9 mouse cellular contexts compared by ENCODE assay signal in genomic region chr14:34540685-34541162, GRCm38 (mm10). TPM values are rescaled to one million over a fixed set of nuclear protein-coding genes. Genes with fewer than 3 reads are reported as not detected.
DNase-seq lines count a peak whose midpoint lies in the region; ATAC-seq and TF ChIP-seq lines count a peak whose summit lies in the region.
"Had no signal": no experiment of that assay in that cellular context is flagged by ENCODE, and none has a peak within 500 bp of the region (broad histone marks: within the 10 kb centered on the region; RNA-seq: fewer than 3 reads in every experiment).

No protein-coding gene starts in this region.

- H3K36me3 ChIP-seq in forebrain, embryonic 16.5 days (ENCODE audit: control insufficient read depth, insufficient read depth): no peaks in the 10 kb centered on the region
- H3K36me3 ChIP-seq in hindbrain, embryonic 16.5 days (ENCODE audit: control insufficient read depth, insufficient read depth, low read length): no peaks in the 10 kb centered on the region
- H3K36me3 ChIP-seq in lung, embryonic 15.5 days: no peaks in the 10 kb centered on the region
- no peaks in the 10 kb centered on the region for H3K36me3 ChIP-seq in stomach, postnatal 0 days (ENCODE audit: control insufficient read depth, insufficient read depth, low read length)

- H3K9me3 ChIP-seq in forebrain, embryonic 16.5 days (ENCODE audit: control insufficient read depth, low read length): no peaks in the 10 kb centered on the region
- no peaks in the 10 kb centered on the region for H3K9me3 ChIP-seq in hindbrain, embryonic 16.5 days (ENCODE audit: control insufficient read depth, low read length)
- no peaks in the 10 kb centered on the region for H3K9me3 ChIP-seq in lung, embryonic 15.5 days
- H3K9me3 ChIP-seq in stomach, postnatal 0 days (ENCODE audit: control insufficient read depth, low read length): no peaks in the 10 kb centered on the region

- H3K27ac ChIP-seq in forebrain, embryonic 16.5 days (ENCODE audit: low read length): no peak overlapping the region
- no peak overlapping the region for H3K27ac ChIP-seq in hindbrain, embryonic 16.5 days (ENCODE audit: low read depth, low read length)
- H3K27ac ChIP-seq in lung, embryonic 15.5 days: peak overlapping the region; percentile 69
- peak overlapping the region; percentile 88 for H3K27ac ChIP-seq in stomach, postnatal 0 days (replicated peaks)

- H3K9ac ChIP-seq in forebrain, embryonic 16.5 days (replicated peaks; ENCODE audit: low read depth, low read length): no peak overlapping the region
- H3K9ac ChIP-seq in hindbrain, embryonic 16.5 days (ENCODE audit: low read depth, low read length): no peak overlapping the region
- no peak overlapping the region for H3K9ac ChIP-seq in lung, embryonic 15.5 days
- H3K9ac ChIP-seq in stomach, postnatal 0 days (ENCODE audit: low read length): peak overlapping the region; percentile 18; the same call in 1 of the 2 replicates

- no peak overlapping the region for H3K4me2 ChIP-seq in forebrain, embryonic 16.5 days (ENCODE audit: low read length)
- H3K4me2 ChIP-seq in hindbrain, embryonic 16.5 days (ENCODE audit: low read length): peak overlapping the region; percentile 5; the same call in 1 of the 2 replicates
- H3K4me2 ChIP-seq in lung, embryonic 15.5 days: peak overlapping the region; percentile 25
- peak overlapping the region; percentile 39 for H3K4me2 ChIP-seq in stomach, postnatal 0 days (replicated peaks; ENCODE audit: low read depth)

- H3K4me3 ChIP-seq in forebrain, embryonic 16.5 days (replicated peaks; ENCODE audit: low read length): no peak overlapping the region
- H3K4me3 ChIP-seq in hindbrain, embryonic 16.5 days (ENCODE audit: low read length): no peak overlapping the region
- H3K4me3 ChIP-seq in lung, embryonic 15.5 days: no peak overlapping the region
- H3K4me3 ChIP-seq in stomach, postnatal 0 days (ENCODE audit: low read depth, low read length): 0 out of 2 replicates have a peak overlapping the region, but pooled peaks have one; percentile 8

- TF ChIP-seq EP300 in stomach, postnatal 0 days (optimal IDR thresholded peaks at IDR 0.05): no peak

- peak; percentile 38 for ATAC-seq in forebrain, embryonic 16.5 days
- no peak for ATAC-seq in hindbrain, embryonic 16.5 days
- peak; percentile 78 for ATAC-seq in lung, embryonic 15.5 days (ENCODE audit: borderline replicate concordance, extremely low read depth, low FRiP score, low TSS enrichment)
- ATAC-seq in stomach, postnatal 0 days (ENCODE audit: low FRiP score, low TSS enrichment): peak; percentile 82

- H3K27me3 ChIP-seq in forebrain, embryonic 16.5 days (replicated peaks; ENCODE audit: control insufficient read depth, insufficient read depth, low read length): no peaks in the 10 kb centered on the region; the same call in 1 of the 2 replicates
- no peaks in the 10 kb centered on the region for H3K27me3 ChIP-seq in hindbrain, embryonic 16.5 days (replicated peaks; ENCODE audit: control insufficient read depth, insufficient read depth, low read length)
- peaks cover 36% of the 10 kb centered on the region for H3K27me3 ChIP-seq in lung, embryonic 15.5 days
- no peaks in the 10 kb centered on the region for H3K27me3 ChIP-seq in stomach, postnatal 0 days (ENCODE audit: control insufficient read depth, insufficient read depth, low read length)

- DNase-seq in right cerebral cortex, postnatal 4 days: peak; percentile 23
- DNase-seq in right cerebral cortex, adult 18-20 months: no peak
- DNase-seq in stomach, postnatal 0 days (ENCODE audit: low spot score): peak; percentile 52
- DNase-seq in c-Kit-positive CD71-positive TER-119-positive erythroid progenitor cells, embryonic 14.5 days (ENCODE audit: low spot score): no peak
- no peak for DNase-seq in layer of hippocampus, postnatal 14 days (ENCODE audit: low spot score in 2 of 2)

- TF ChIP-seq CTCF in stomach, postnatal 0 days (IDR thresholded peaks at IDR 0.05; ENCODE audit: low read depth): no peak

- WGBS in forebrain, embryonic 16.5 days: 17% methylated on average over 17 of the region's 17 CpGs
- WGBS in hindbrain, embryonic 16.5 days: 19% methylated on average over 16 of the region's 17 CpGs
- 11% methylated on average over 17 of the region's 17 CpGs for WGBS in lung, embryonic 15.5 days
- 10% methylated on average over 17 of the region's 17 CpGs for WGBS in stomach, postnatal 0 days

- H3K4me1 ChIP-seq in forebrain, embryonic 16.5 days (replicated peaks; ENCODE audit: control insufficient read depth, insufficient read depth, low read length): no peaks in the 10 kb centered on the region
- no peaks in the 10 kb centered on the region for H3K4me1 ChIP-seq in hindbrain, embryonic 16.5 days (ENCODE audit: control insufficient read depth, insufficient read depth, low read depth, low read length)
- 0 out of 2 replicates have a peak, but pooled peaks cover 5% of the 10 kb centered on the region for H3K4me1 ChIP-seq in lung, embryonic 15.5 days
- peaks cover 9% of the 10 kb centered on the region for H3K4me1 ChIP-seq in stomach, postnatal 0 days (replicated peaks; ENCODE audit: control insufficient read depth, insufficient read depth)

RNA-seq across cellular contexts. Expression of gene 9230112D13Rik, which starts 18.1 kb away (rescaled TPM):
- polyA plus RNA-seq in forebrain, embryonic 16.5 days (2015; fragmentation: Nextera tagmentation; extraction: Ambion mirVana): not detected in 2 replicates
- polyA plus RNA-seq in hindbrain, embryonic 16.5 days (2015; fragmentation: Nextera tagmentation; extraction: Ambion mirVana): not detected in 2 replicates
- polyA plus RNA-seq in lung, embryonic 15.5 days (2015; fragmentation: Nextera tagmentation; extraction: Ambion mirVana): not detected in 2 replicates
- not detected in 2 replicates for polyA plus RNA-seq in stomach, postnatal 0 days (2015; fragmentation: Nextera tagmentation; extraction: Ambion mirVana)
- not detected for total RNA-seq in layer of hippocampus, postnatal 14 days (2021)
- total RNA-seq: left cerebral cortex, postnatal 25 days had no signal

RNA-seq across cellular contexts. Expression of gene Bmpr1a, which starts 37.6 kb away (rescaled TPM):
- 21.1 and 25.2 TPM in 2 replicates for polyA plus RNA-seq in forebrain, embryonic 16.5 days (2015; fragmentation: Nextera tagmentation; extraction: Ambion mirVana)
- 11.1 and 19.0 TPM in 2 replicates for polyA plus RNA-seq in hindbrain, embryonic 16.5 days (2015; fragmentation: Nextera tagmentation; extraction: Ambion mirVana)
- 39.1 and 39.2 TPM in 2 replicates for polyA plus RNA-seq in lung, embryonic 15.5 days (2015; fragmentation: Nextera tagmentation; extraction: Ambion mirVana)
- 27.0 and 29.0 TPM in 2 replicates for polyA plus RNA-seq in stomach, postnatal 0 days (2015; fragmentation: Nextera tagmentation; extraction: Ambion mirVana)
- total RNA-seq in layer of hippocampus, postnatal 14 days (2021): 10 to 100 TPM; 38.3 to 41.4 TPM

RNA-seq across cellular contexts. Expression of gene Ldb3, which starts 47.8 kb away (rescaled TPM):
- 0.39 and 0.55 TPM in 2 replicates for polyA plus RNA-seq in forebrain, embryonic 16.5 days (2015; fragmentation: Nextera tagmentation; extraction: Ambion mirVana)
- polyA plus RNA-seq in hindbrain, embryonic 16.5 days (2015; fragmentation: Nextera tagmentation; extraction: Ambion mirVana): 1.2 and 5.6 TPM in 2 replicates
- 8.3 and 9.5 TPM in 2 replicates for polyA plus RNA-seq in lung, embryonic 15.5 days (2015; fragmentation: Nextera tagmentation; extraction: Ambion mirVana)
- polyA plus RNA-seq in stomach, postnatal 0 days (2015; fragmentation: Nextera tagmentation; extraction: Ambion mirVana): 1.6 and 1.7 TPM in 2 replicates
- 1 to 10 TPM; 2.7 to 2.8 TPM for total RNA-seq in layer of hippocampus, postnatal 14 days (2021)

RNA-seq across cellular contexts. Expression of gene Opn4, which starts 59.2 kb away (rescaled TPM):
- not detected in 2 replicates for polyA plus RNA-seq in forebrain, embryonic 16.5 days (2015; fragmentation: Nextera tagmentation; extraction: Ambion mirVana)
- 0.27 TPM in 1 of 2 replicates, not detected in the other for polyA plus RNA-seq in hindbrain, embryonic 16.5 days (2015; fragmentation: Nextera tagmentation; extraction: Ambion mirVana)
- 0.15 and 0.29 TPM in 2 replicates for polyA plus RNA-seq in lung, embryonic 15.5 days (2015; fragmentation: Nextera tagmentation; extraction: Ambion mirVana)
- polyA plus RNA-seq in stomach, postnatal 0 days (2015; fragmentation: Nextera tagmentation; extraction: Ambion mirVana): not detected in 2 replicates
- total RNA-seq in layer of hippocampus, postnatal 14 days (2021): not detected
- total RNA-seq: left cerebral cortex, postnatal 25 days had no signal

Comparison
In these comparisons a context has a peak if more than half of its experiments do, and no peak if none do; other contexts are left out.
1. DNase-seq: peak in right cerebral cortex, postnatal 4 days (single experiment) and stomach, postnatal 0 days (single experiment); none in right cerebral cortex, adult 18-20 months (single experiment), c-Kit-positive CD71-positive TER-119-positive erythroid progenitor cells, embryonic 14.5 days (single experiment) and layer of hippocampus, postnatal 14 days (0 of 2).
2. H3K27ac ChIP-seq: peak in lung, embryonic 15.5 days (single experiment) and stomach, postnatal 0 days (single experiment); none in forebrain, embryonic 16.5 days (single experiment) and hindbrain, embryonic 16.5 days (single experiment).